Mouse (Mus musculus): ENCODE results near the gene Tcp11l2. TPM values are rescaled to one million over a fixed set of nuclear protein-coding genes. Genes with fewer than 3 reads are reported as not detected.

Tcp11l2 gene
- polyA plus RNA-seq (2012; rRNA removed): 99.2 and 139 TPM in 2 replicates

DNA sequence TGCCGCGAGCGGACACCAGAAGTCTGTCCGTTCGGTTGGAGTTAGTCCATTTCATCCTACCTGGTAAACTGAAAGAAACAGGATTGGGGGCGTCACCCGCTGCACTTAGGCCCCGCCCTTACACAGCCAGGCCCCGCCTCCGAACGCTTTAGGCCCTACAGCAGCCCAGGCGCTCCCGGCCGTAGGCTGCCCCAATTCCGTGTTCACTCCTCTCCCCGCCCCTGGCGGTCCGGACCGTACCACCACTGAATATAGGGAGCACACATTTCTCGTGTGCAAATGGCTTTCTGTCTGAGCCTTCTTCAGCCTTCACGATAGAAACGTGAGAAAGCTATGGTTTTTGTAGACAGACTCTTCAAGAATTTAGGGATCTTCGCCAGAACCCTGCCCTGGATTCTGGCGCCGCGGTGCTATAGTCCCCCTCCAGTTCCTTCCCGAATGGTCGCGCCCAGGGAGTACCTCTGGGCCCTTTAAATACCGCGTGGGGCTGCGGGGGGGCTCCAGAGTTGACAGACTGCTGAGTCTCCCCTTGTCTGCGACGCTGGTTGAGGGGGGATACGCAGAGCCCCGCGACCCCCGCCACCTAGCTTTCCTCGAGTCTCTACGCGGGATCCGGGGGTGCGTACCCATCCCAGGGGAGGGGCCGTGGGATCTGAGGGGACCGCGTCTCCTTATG, at the start of gene Tcp11l2:
Gene Tcp11l2, plus strand, starts transcription at position 232 of the 676 bp plus-strand sequence.
- no peaks in the 10 kb centered on the region for H3K27me3 ChIP-seq (ENCODE audit: control insufficient read depth, insufficient read depth, low read length)
- H3K27ac ChIP-seq (ENCODE audit: control insufficient read depth, insufficient read depth, low read length): peak within 1 kb of the TSS; percentile 70
- peak within 1 kb of the TSS; percentile 88 for H3K4me3 ChIP-seq (ENCODE audit: control insufficient read depth, insufficient read depth, low read length)
- H3K36me3 ChIP-seq (ENCODE audit: control insufficient read depth, insufficient read depth, low read length): no peaks in the 10 kb centered on the region
- under 1% methylated on average over 46 of the region's 46 CpGs for WGBS
- DNase-seq: peak; percentile 95
- peak; percentile 68; the same call in 1 of the 2 replicates for TF ChIP-seq POLR2A (IDR thresholded peaks at IDR 0.05; ENCODE audit: control insufficient read depth, extremely low read depth, insufficient read depth, low read length, poor library complexity)
- TF ChIP-seq CTCF (IDR thresholded peaks at IDR 0.05; ENCODE audit: borderline replicate concordance, control insufficient read depth, extremely low read depth, insufficient read depth, low read length, poor library complexity): peak; percentile 44; the same call in 1 of the 2 replicates
- H3K4me1 ChIP-seq (replicated peaks; ENCODE audit: control insufficient read depth, insufficient read depth, low read length): peaks cover 12% of the 10 kb centered on the region

DNA sequence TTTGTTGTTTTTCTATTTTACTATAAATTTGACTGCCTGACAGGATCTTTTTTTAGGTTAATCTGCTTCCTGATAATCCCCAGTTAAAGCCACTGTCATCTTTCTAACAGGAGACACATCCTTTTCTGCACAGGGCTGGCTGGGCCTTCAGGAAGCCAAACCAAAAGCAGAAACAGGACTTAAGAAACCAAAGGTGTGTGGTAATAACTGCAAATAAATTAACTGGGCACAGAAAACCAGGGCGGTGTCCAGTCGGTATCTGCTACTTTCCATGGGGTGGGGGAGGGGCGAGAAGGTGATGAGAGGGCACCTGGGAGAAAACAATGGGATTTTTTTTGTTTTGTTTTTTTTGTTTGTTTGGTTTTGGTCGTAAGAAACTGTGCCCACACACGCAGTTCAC, 49.4 kb upstream of the Tcp11l2 start:
- H3K27ac ChIP-seq (ENCODE audit: control insufficient read depth, insufficient read depth, low read length): no peak overlapping the region
- no peaks in the 10 kb centered on the region for H3K27me3 ChIP-seq (ENCODE audit: control insufficient read depth, insufficient read depth, low read length)
- WGBS: 77% methylated on average over 5 of the region's 5 CpGs
- no peak for TF ChIP-seq CTCF (IDR thresholded peaks at IDR 0.05; ENCODE audit: borderline replicate concordance, control insufficient read depth, extremely low read depth, insufficient read depth, low read length, poor library complexity)
- H3K4me3 ChIP-seq (ENCODE audit: control insufficient read depth, insufficient read depth, low read length): no peak overlapping the region
- no peaks in the 10 kb centered on the region for H3K36me3 ChIP-seq (ENCODE audit: control insufficient read depth, insufficient read depth, low read length)
- H3K4me1 ChIP-seq (replicated peaks; ENCODE audit: control insufficient read depth, insufficient read depth, low read length): no peaks in the 10 kb centered on the region
- no peak for DNase-seq

DNA sequence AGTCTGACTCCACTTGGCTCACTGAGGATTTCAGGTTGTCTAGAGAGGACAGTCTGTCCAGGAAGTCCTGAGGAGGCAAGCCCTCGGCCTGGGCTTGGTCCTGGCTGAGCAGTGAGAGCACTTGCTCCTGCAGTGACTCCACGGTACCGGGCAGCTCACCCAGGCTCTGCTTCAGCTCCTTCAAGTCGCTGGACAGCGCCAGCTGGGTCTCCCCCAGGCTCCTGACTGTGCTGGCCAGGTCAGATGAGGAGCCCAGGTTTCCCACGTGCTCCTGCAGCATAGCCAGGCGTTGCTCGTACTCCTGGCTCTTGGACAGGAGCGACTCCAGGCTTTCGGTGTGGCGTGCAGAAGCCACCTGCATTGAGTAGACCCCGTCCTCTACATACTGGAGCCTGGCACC, 48.8 kb upstream of the Tcp11l2 start:
- no peak overlapping the region for H3K27ac ChIP-seq (ENCODE audit: control insufficient read depth, insufficient read depth, low read length)
- TF ChIP-seq CTCF (IDR thresholded peaks at IDR 0.05; ENCODE audit: borderline replicate concordance, control insufficient read depth, extremely low read depth, insufficient read depth, low read length, poor library complexity) (no peak), POLR2A (IDR thresholded peaks at IDR 0.05; ENCODE audit: control insufficient read depth, extremely low read depth, insufficient read depth, low read length, poor library complexity) (no peak)
- no peaks in the 10 kb centered on the region for H3K36me3 ChIP-seq (ENCODE audit: control insufficient read depth, insufficient read depth, low read length)

DNA sequence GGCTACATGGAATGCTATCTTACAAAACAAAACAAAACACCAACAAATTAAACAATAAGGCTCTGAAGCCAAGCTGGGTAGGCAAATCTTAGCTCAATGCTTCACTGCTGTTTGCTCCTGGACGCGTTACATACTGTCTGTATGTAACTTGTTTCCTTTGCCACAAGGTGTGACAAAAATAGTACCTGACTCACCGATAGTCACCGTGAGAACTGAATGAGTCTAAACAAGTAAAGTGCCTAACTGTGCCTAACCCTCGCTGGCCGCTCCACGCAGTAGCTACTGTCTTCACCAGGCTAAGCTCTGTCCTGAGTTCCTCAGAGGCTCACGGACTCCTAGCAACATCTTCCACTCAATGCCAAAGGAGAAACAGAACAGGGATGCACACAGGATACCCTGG, 46.0 kb upstream of the Tcp11l2 start:
- 83% methylated on average over 8 of the region's 8 CpGs for WGBS
- H3K27ac ChIP-seq (ENCODE audit: control insufficient read depth, insufficient read depth, low read length): no peak overlapping the region
- TF ChIP-seq CTCF (IDR thresholded peaks at IDR 0.05; ENCODE audit: borderline replicate concordance, control insufficient read depth, extremely low read depth, insufficient read depth, low read length, poor library complexity) (no peak), POLR2A (IDR thresholded peaks at IDR 0.05; ENCODE audit: control insufficient read depth, extremely low read depth, insufficient read depth, low read length, poor library complexity) (no peak)
- H3K27me3 ChIP-seq (ENCODE audit: control insufficient read depth, insufficient read depth, low read length): peaks cover 8% of the 10 kb centered on the region; the same call in 1 of the 2 replicates
- no peak overlapping the region for H3K4me3 ChIP-seq (ENCODE audit: control insufficient read depth, insufficient read depth, low read length)
- DNase-seq: no peak
- H3K36me3 ChIP-seq (ENCODE audit: control insufficient read depth, insufficient read depth, low read length): no peaks in the 10 kb centered on the region
- peaks cover 9% of the 10 kb centered on the region for H3K4me1 ChIP-seq (replicated peaks; ENCODE audit: control insufficient read depth, insufficient read depth, low read length)

More for the DNA sequence above, 48.8 kb upstream of the Tcp11l2 start:
- no peak for DNase-seq
- no peaks in the 10 kb centered on the region for H3K4me1 ChIP-seq (replicated peaks; ENCODE audit: control insufficient read depth, insufficient read depth, low read length)
- no peaks in the 10 kb centered on the region for H3K27me3 ChIP-seq (ENCODE audit: control insufficient read depth, insufficient read depth, low read length)
- no peak overlapping the region for H3K4me3 ChIP-seq (ENCODE audit: control insufficient read depth, insufficient read depth, low read length)
- WGBS: 91% methylated on average over 12 of the region's 12 CpGs

DNA sequence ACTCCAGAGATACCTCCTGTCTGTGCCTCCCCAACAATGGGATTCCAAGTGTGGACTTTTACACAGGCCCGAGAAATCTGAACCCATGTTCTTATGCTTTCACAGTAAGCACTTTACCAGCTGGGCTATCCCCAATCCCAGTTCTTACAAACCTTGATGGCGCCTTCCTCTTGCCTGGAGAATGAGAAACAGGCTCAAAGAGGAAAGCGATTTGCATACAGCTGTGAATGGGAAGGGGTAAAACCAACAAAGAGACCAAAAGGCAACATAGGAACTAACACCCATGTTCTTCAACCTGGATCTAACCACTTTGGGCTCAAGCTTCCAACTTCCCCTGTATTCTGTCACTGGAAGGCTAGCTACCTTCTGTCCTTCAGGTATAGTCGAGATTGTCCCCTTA, 44.9 kb upstream of the Tcp11l2 start:
- H3K4me3 ChIP-seq (ENCODE audit: control insufficient read depth, insufficient read depth, low read length): no peak overlapping the region
- WGBS: 80% methylated on average over 4 of the region's 4 CpGs
- H3K27me3 ChIP-seq (ENCODE audit: control insufficient read depth, insufficient read depth, low read length): peaks cover 8% of the 10 kb centered on the region; the same call in 1 of the 2 replicates
- H3K4me1 ChIP-seq (replicated peaks; ENCODE audit: control insufficient read depth, insufficient read depth, low read length): peaks cover 9% of the 10 kb centered on the region
- no peaks in the 10 kb centered on the region for H3K36me3 ChIP-seq (ENCODE audit: control insufficient read depth, insufficient read depth, low read length)
- TF ChIP-seq CTCF (IDR thresholded peaks at IDR 0.05; ENCODE audit: borderline replicate concordance, control insufficient read depth, extremely low read depth, insufficient read depth, low read length, poor library complexity) (no peak), POLR2A (IDR thresholded peaks at IDR 0.05; ENCODE audit: control insufficient read depth, extremely low read depth, insufficient read depth, low read length, poor library complexity) (no peak)
- DNase-seq: no peak
- H3K27ac ChIP-seq (ENCODE audit: control insufficient read depth, insufficient read depth, low read length): no peak overlapping the region

DNA sequence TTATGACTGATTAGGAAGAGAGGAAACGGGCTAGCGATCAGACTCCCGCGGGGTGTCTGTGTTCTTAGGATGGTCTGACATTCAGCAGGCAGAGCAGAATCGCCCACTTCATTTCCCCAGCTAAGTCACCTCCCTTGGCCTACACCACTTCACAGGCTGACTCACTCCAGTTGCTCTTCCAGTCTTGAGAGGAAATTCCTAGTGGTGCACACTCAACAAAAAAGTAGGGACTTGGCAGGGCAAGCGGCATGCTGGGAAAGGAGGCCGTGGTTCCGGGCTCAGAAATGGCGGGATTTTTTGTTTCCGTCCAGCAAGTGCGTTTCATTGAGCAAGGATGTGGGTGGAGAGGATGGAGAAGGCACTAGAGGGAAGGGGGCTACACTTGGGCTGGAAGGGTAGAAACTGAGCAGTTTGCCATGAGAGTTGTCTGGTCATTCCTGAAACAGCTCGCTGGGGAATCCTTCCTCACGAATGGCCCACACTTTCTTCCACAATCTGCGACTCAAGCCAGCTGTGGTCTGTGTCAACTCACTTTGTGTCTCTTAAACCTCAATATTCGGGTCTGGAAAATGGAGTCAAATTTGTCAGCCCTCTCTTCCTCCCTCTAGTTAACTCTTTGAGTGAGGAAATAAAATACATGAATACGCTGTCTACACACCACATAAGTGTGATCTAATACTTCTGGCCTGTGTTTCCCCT, 44.1 kb upstream of the Tcp11l2 start:
- peaks cover 9% of the 10 kb centered on the region for H3K4me1 ChIP-seq (replicated peaks; ENCODE audit: control insufficient read depth, insufficient read depth, low read length)
- no peaks in the 10 kb centered on the region for H3K36me3 ChIP-seq (ENCODE audit: control insufficient read depth, insufficient read depth, low read length)
- no peak for DNase-seq
- no peak for TF ChIP-seq POLR2A (IDR thresholded peaks at IDR 0.05; ENCODE audit: control insufficient read depth, extremely low read depth, insufficient read depth, low read length, poor library complexity)
- no peak for TF ChIP-seq CTCF (IDR thresholded peaks at IDR 0.05; ENCODE audit: borderline replicate concordance, control insufficient read depth, extremely low read depth, insufficient read depth, low read length, poor library complexity)
- H3K4me3 ChIP-seq (ENCODE audit: control insufficient read depth, insufficient read depth, low read length): no peak overlapping the region
- no peak overlapping the region for H3K27ac ChIP-seq (ENCODE audit: control insufficient read depth, insufficient read depth, low read length)
- H3K27me3 ChIP-seq (ENCODE audit: control insufficient read depth, insufficient read depth, low read length): peaks cover 8% of the 10 kb centered on the region; the same call in 1 of the 2 replicates
- WGBS: 85% methylated on average over 16 of the region's 16 CpGs
